Mouse (Mus musculus): Measurements from ENCODE around the gene Nudt19. TPM values are rescaled to one million over a fixed set of nuclear protein-coding genes. Genes with fewer than 3 reads are reported as not detected.

Gene Nudt19
- 81.4 and 86.7 TPM in 2 replicates for polyA plus RNA-seq (2015; fragmentation: Nextera tagmentation; extraction: Ambion mirVana)

- peak within 1 kb of the TSS; percentile 93 for H3K4me2 ChIP-seq
- H3K36me3 ChIP-seq: peaks cover 3% of the 10 kb centered on the region; the same call in 1 of the 2 replicates
- ATAC-seq (ENCODE audit: low read depth): no peak
- no peaks in the 10 kb centered on the region for H3K27me3 ChIP-seq
- peaks cover 16% of the 10 kb centered on the region for H3K4me1 ChIP-seq (replicated peaks)
- no peaks in the 10 kb centered on the region for H3K9me3 ChIP-seq
- H3K27ac ChIP-seq (replicated peaks): peak within 1 kb of the TSS; percentile 96
- WGBS: 73% methylated on average over 4 of the region's 4 CpGs
- peak within 1 kb of the TSS; percentile 74 for H3K4me3 ChIP-seq
- H3K9ac ChIP-seq: peak within 1 kb of the TSS; percentile 94
Observed at GRCm38 (mm10) chr7:35556205-35556603, at the start of gene Nudt19. TSS of gene Nudt19 (minus strand) at chr7:35556304.

GRCm38 (mm10) chr7:35602766-35603165 is 46.7 kb upstream of the Nudt19 start:
- Histone ChIP-seq H3K27me3 (no peaks in the 10 kb centered on the region), H3K9me3 (no peaks in the 10 kb centered on the region), H3K4me3 (no peak overlapping the region), H3K4me1 (replicated peaks) (no peaks in the 10 kb centered on the region), H3K4me2 (no peak overlapping the region), H3K27ac (replicated peaks) (no peak overlapping the region), H3K36me3 (peaks cover 52% of the 10 kb centered on the region), H3K9ac (no peak overlapping the region)
- WGBS: 94% methylated on average over 5 of the region's 5 CpGs
- ATAC-seq (ENCODE audit: low read depth): no peak

DNA sequence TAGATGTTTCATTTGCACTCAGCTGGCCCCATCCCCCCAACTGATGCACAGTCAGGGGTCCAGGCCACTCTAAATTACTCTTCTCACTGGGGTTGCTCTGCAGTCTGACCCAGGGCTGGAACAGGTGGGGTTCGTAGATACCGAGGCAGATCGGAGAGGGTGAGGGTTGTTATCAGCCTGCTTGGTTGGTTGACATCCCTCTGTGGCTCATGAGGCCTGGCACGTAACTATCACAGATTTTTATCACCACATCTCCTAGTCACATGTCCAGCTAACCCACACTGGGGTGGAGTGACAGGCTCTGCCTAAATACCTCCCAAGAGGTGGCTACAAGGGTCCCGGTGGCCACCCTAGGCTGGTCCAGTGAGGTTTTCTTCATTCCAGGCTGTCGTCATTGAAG is 45.0 kb upstream of the Nudt19 start:
- ATAC-seq (ENCODE audit: low read depth): no peak
- no peak overlapping the region for H3K9ac ChIP-seq
- WGBS: 93% methylated on average over 6 of the region's 6 CpGs

GRCm38 (mm10) chr7:35600031-35600430 is 43.9 kb upstream of the Nudt19 start:
- no peaks in the 10 kb centered on the region for H3K9me3 ChIP-seq
- H3K36me3 ChIP-seq: peaks cover 48% of the 10 kb centered on the region
- H3K4me1 ChIP-seq (replicated peaks): no peaks in the 10 kb centered on the region
- H3K4me3 ChIP-seq: no peak overlapping the region
- H3K4me2 ChIP-seq: no peak overlapping the region
- no peak overlapping the region for H3K27ac ChIP-seq (replicated peaks)
- H3K9ac ChIP-seq: no peak overlapping the region
- WGBS: 96% methylated on average over 10 of the region's 10 CpGs
- no peak for ATAC-seq (ENCODE audit: low read depth)
- no peaks in the 10 kb centered on the region for H3K27me3 ChIP-seq

More for the DNA sequence above, 45.0 kb upstream of the Nudt19 start:
- H3K36me3 ChIP-seq: peaks cover 46% of the 10 kb centered on the region
- no peaks in the 10 kb centered on the region for H3K27me3 ChIP-seq
- H3K27ac ChIP-seq (replicated peaks): no peak overlapping the region
- no peak overlapping the region for H3K4me2 ChIP-seq
- no peaks in the 10 kb centered on the region for H3K4me1 ChIP-seq (replicated peaks)
- H3K4me3 ChIP-seq: no peak overlapping the region
- H3K9me3 ChIP-seq: no peaks in the 10 kb centered on the region

DNA sequence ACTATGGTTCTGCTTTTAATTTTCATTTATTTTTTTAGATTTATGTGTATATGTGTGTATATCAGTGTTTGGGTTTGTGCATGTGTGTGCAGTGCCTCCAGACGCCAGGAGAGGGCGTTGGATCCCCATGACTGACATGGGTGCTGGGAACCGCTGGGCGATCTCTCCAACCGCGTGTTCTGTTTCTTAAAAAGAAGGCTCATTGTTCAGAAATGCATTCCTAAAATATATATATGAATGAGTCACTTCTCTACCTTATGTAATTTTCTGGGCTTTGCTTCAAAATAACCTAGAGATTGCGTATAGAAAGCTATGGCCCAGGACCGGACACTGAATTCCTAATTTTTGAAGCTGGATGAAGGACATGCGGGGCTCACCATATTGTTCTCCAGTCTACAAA is 43.4 kb upstream of the Nudt19 start:
- no peaks in the 10 kb centered on the region for H3K4me1 ChIP-seq (replicated peaks)
- H3K9me3 ChIP-seq: no peaks in the 10 kb centered on the region
- no peak overlapping the region for H3K4me3 ChIP-seq
- H3K9ac ChIP-seq: no peak overlapping the region
- H3K4me2 ChIP-seq: no peak overlapping the region
- H3K27ac ChIP-seq (replicated peaks): no peak overlapping the region
- no peaks in the 10 kb centered on the region for H3K27me3 ChIP-seq
- 95% methylated on average over 9 of the region's 9 CpGs for WGBS
- peaks cover 46% of the 10 kb centered on the region for H3K36me3 ChIP-seq
- ATAC-seq (ENCODE audit: low read depth): no peak

- H3K27ac ChIP-seq (replicated peaks): no peak overlapping the region
- no peak for ATAC-seq (ENCODE audit: low read depth)
- no peak overlapping the region for H3K4me2 ChIP-seq
- H3K27me3 ChIP-seq: no peaks in the 10 kb centered on the region
- no peaks in the 10 kb centered on the region for H3K9me3 ChIP-seq
- H3K9ac ChIP-seq: no peak overlapping the region
- H3K4me1 ChIP-seq (replicated peaks): peaks cover 2% of the 10 kb centered on the region; the same call in 1 of the 2 replicates
- H3K4me3 ChIP-seq: no peak overlapping the region
- 92% methylated on average over 5 of the region's 5 CpGs for WGBS
- peaks cover 42% of the 10 kb centered on the region for H3K36me3 ChIP-seq
Observed at GRCm38 (mm10) chr7:35594311-35594710, 38.2 kb upstream of the Nudt19 start.

- H3K36me3 ChIP-seq: peaks cover 30% of the 10 kb centered on the region
- peaks cover 18% of the 10 kb centered on the region for H3K4me1 ChIP-seq (replicated peaks)
- H3K4me2 ChIP-seq: no peak overlapping the region
- H3K27ac ChIP-seq (replicated peaks): peak overlapping the region; percentile 30
- 73% methylated on average over 10 of the region's 10 CpGs for WGBS
- no peaks in the 10 kb centered on the region for H3K9me3 ChIP-seq
- H3K27me3 ChIP-seq: no peaks in the 10 kb centered on the region
- H3K9ac ChIP-seq: no peak overlapping the region
- no peak for ATAC-seq (ENCODE audit: low read depth)
- H3K4me3 ChIP-seq: no peak overlapping the region
Observed at GRCm38 (mm10) chr7:35590731-35591191, 34.7 kb upstream of the Nudt19 start.

GRCm38 (mm10) chr7:35589485-35589884 is 33.4 kb upstream of the Nudt19 start:
- ATAC-seq (ENCODE audit: low read depth): no peak
- peaks cover 28% of the 10 kb centered on the region for H3K4me1 ChIP-seq (replicated peaks)
- peaks cover 22% of the 10 kb centered on the region for H3K36me3 ChIP-seq
- H3K4me2 ChIP-seq: no peak overlapping the region
- no peak overlapping the region for H3K9ac ChIP-seq
- H3K9me3 ChIP-seq: no peaks in the 10 kb centered on the region
- H3K27ac ChIP-seq (replicated peaks): no peak overlapping the region
- WGBS: 88% methylated on average over 7 of the region's 7 CpGs
- peaks cover 9% of the 10 kb centered on the region for H3K27me3 ChIP-seq
- no peak overlapping the region for H3K4me3 ChIP-seq

- no peak overlapping the region for H3K9ac ChIP-seq
- WGBS: 90% methylated on average over 9 of the region's 9 CpGs
- H3K27ac ChIP-seq (replicated peaks): no peak overlapping the region
- no peaks in the 10 kb centered on the region for H3K9me3 ChIP-seq
- no peak overlapping the region for H3K4me3 ChIP-seq
- H3K36me3 ChIP-seq: peaks cover 19% of the 10 kb centered on the region
- no peak overlapping the region for H3K4me2 ChIP-seq
- H3K27me3 ChIP-seq: peaks cover 15% of the 10 kb centered on the region
- ATAC-seq (ENCODE audit: low read depth): no peak
- H3K4me1 ChIP-seq (replicated peaks): peaks cover 34% of the 10 kb centered on the region
Observed at GRCm38 (mm10) chr7:35588680-35589428, 32.8 kb upstream of the Nudt19 start.

DNA sequence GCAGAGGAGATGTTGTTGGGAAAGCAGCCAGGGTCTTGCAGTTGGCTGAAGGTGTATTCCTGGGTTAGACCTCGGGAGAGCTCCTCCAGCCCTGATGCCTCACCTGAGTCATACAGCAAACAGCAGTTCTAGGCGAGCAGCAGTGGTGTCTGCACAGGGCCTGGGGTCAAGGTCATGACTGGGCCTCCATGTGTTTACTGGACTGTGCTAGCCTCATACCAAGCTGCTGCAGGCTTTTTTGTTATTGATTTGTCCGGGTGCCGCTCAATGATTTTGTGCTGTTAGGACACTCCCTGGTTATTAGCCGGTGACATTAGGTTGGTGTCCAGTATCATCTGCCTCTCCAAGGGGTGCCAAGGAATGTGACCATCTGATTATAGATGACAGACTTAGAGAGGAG is 31.6 kb upstream of the Nudt19 start:
- no peaks in the 10 kb centered on the region for H3K9me3 ChIP-seq

DNA sequence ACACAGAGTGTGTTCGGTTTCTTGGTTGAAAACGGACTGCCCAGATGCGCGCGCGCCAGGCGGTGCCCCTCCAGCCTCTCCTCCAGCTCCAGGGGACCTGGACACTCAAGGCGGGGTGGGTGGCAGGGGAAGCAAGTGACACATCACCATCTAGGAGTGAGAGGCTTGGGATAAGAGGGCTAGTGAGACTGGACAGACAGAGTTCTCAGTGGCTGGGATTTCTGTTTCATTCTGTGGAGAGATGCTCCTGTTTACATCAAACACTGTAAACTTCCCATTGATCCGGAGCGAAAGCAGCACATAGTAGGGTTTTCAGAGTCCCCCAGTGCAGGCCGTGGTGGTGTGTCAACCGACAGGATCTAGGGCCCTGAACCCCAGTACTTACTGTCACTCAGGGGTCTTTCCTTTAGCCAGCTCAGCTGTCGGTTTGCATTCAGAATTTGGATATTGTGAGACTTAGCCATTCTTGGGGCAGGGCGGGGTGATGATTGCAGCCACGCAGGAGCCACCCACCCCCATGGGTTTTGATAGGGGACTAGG is 30.9 kb upstream of the Nudt19 start:
- WGBS: 24% methylated on average over 15 of the region's 15 CpGs
- H3K9me3 ChIP-seq: no peaks in the 10 kb centered on the region
- peaks cover under 1% of the 10 kb centered on the region; the same call in 1 of the 2 replicates for H3K36me3 ChIP-seq
- ATAC-seq (ENCODE audit: low read depth): no peak
- H3K27me3 ChIP-seq: peaks cover 34% of the 10 kb centered on the region
- H3K4me1 ChIP-seq (replicated peaks): peaks cover 34% of the 10 kb centered on the region
- peak overlapping the region; percentile 97 for H3K4me2 ChIP-seq
- no peak overlapping the region for H3K27ac ChIP-seq (replicated peaks)
- peak overlapping the region; percentile 76 for H3K9ac ChIP-seq
- peak overlapping the region; percentile 72 for H3K4me3 ChIP-seq

More for the DNA sequence above, 31.6 kb upstream of the Nudt19 start:
- no peak overlapping the region for H3K4me3 ChIP-seq
- H3K4me1 ChIP-seq (replicated peaks): peaks cover 34% of the 10 kb centered on the region
- no peak overlapping the region for H3K9ac ChIP-seq
- WGBS: 81% methylated on average over 5 of the region's 5 CpGs
- H3K36me3 ChIP-seq: peaks cover 7% of the 10 kb centered on the region; the same call in 1 of the 2 replicates
- no peak overlapping the region for H3K27ac ChIP-seq (replicated peaks)
- ATAC-seq (ENCODE audit: low read depth): no peak
- peaks cover 26% of the 10 kb centered on the region for H3K27me3 ChIP-seq
- H3K4me2 ChIP-seq: no peak overlapping the region

- Histone ChIP-seq H3K4me1 (replicated peaks) (peaks cover 34% of the 10 kb centered on the region), H3K9me3 (no peaks in the 10 kb centered on the region), H3K4me2 (peak within 1 kb of the TSS; percentile 97), H3K27me3 (peaks cover 39% of the 10 kb centered on the region), H3K27ac (replicated peaks) (peak within 1 kb of the TSS; percentile 74), H3K4me3 (peak within 1 kb of the TSS; percentile 72), H3K36me3 (no peaks in the 10 kb centered on the region), H3K9ac (peak within 1 kb of the TSS; percentile 76)
- under 1% methylated on average over 49 of the region's 49 CpGs for WGBS
- peak; percentile 99 for ATAC-seq (ENCODE audit: low read depth)
Observed at GRCm38 (mm10) chr7:35586055-35586905, 30.2 kb upstream of the Nudt19 start, which contains the start of gene Ankrd27. TSS of gene Ankrd27 (plus strand) at chr7:35586244.

All from neural tube, embryonic 13.5 days (tissue).